Mouse (Mus musculus) lung, postnatal 0 days (tissue): ENCODE results near the gene Sgms1. TPM values are rescaled to one million over a fixed set of nuclear protein-coding genes. Genes with fewer than 3 reads are reported as not detected.
A peak's percentile ranks its signal among the peaks of the same experiment; 100 is the strongest.
"Not testable (repeated sequence)": the region's sequence is repeated elsewhere in the genome, so short reads cannot be mapped to it uniquely, and the experiment has no call there.

ENCODE experiments used
- ATAC-seq: fragments of 200-750 bp; cut with Nextera tagmentation; 2 replicates; pipeline ENCODE4 v1.8.0; 2017; ENCODE audit warnings: moderate library complexity
- DNase-seq: peaks from one replicate; pipeline ENCODE4 v3.0.0-alpha.2; 2016; ENCODE audit warnings: low spot score
- H3K27ac ChIP-seq: fragments of 300-500 bp; sonication (generic); 2 replicates; pipeline ENCODE4 v1.5.1; 2014; ENCODE audit warnings: antibody characterized with exemption, mild to moderate bottlenecking, low read length, mixed read lengths
- H3K27me3 ChIP-seq: fragments of 300-500 bp; sonication (generic); replicated peaks from 2 replicates; pipeline ENCODE4 v1.6.1; 2014; ENCODE audit warnings: low read length, mixed read lengths; ENCODE audit not compliant: insufficient read depth
- H3K36me3 ChIP-seq: fragments of 300-500 bp; sonication (generic); 2 replicates; pipeline ENCODE4 v1.6.1; 2014; ENCODE audit warnings: low read length, mixed read lengths; ENCODE audit not compliant: insufficient read depth
- H3K4me1 ChIP-seq: fragments of 300-500 bp; sonication (generic); 2 replicates; pipeline ENCODE4 v1.6.1; 2014; ENCODE audit warnings: antibody characterized with exemption, low read depth, low read length, mixed read lengths; ENCODE audit not compliant: insufficient read depth
- H3K4me2 ChIP-seq: fragments of 300-500 bp; sonication (generic); replicated peaks from 2 replicates; pipeline ENCODE4 v1.6.1; 2014; ENCODE audit warnings: low read depth, mild to moderate bottlenecking, low read length, moderate library complexity, mixed read lengths
- H3K4me3 ChIP-seq: fragments of 300-500 bp; sonication (generic); 2 replicates; pipeline ENCODE4 v1.5.1; 2014; ENCODE audit warnings: low read depth, low read length
- H3K9ac ChIP-seq: fragments of 300-500 bp; sonication (generic); replicated peaks from 2 replicates; pipeline ENCODE4 v1.6.1; 2014; ENCODE audit warnings: low read depth, mild to moderate bottlenecking
- H3K9me3 ChIP-seq: fragments of 300-500 bp; sonication (generic); 2 replicates; pipeline ENCODE4 v1.6.1; 2016; ENCODE audit warnings: low read length, mixed read lengths
- CTCF ChIP-seq: IDR thresholded peaks from 2 replicates; pipeline ENCODE4 v1.5.1; 2016; ENCODE audit warnings: antibody characterized with exemption, mild to moderate bottlenecking
- EP300 ChIP-seq: IDR thresholded peaks from 2 replicates; pipeline ENCODE4 v1.6.1; 2016; ENCODE audit warnings: antibody characterized with exemption, mild to moderate bottlenecking, control low read depth
- WGBS: fragments of 180-500 bp; shearing (Covaris S2); extraction: QIAGEN DNeasy Blood & Tissue Kit; methylation state at CpG from one replicate; pipeline ENCODE4 v1.1.7; 2014; 5-methylcytosine and 5-hydroxymethylcytosine counted together
- polyA plus RNA-seq: library from polyadenylated mRNA; unstranded; fragments of >200 nt; fragmentation: Nextera tagmentation; extraction: Ambion mirVana; gene quantifications from 2 replicates; pipeline ENCODE4 v1.2.1, GENCODE M21; 2015

Gene Sgms1
- polyA plus RNA-seq, 1 experiment from 2014 or later: 59.3 TPM

DNA sequence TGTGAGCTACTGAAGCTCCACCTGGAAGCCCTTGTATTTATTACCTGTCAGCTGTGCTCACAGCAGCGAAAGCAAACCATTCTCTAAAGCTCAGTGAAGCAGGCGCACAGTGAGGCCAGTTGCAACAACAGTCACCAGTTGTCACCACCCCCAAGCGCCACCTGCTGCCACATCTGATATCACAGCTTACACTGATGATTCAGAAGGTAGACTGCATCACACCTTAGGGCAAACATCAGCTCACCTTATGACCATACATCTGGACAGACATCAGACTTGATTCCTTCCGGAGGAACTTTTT lies 69.2 kb downstream of the Sgms1 start:
- peak; percentile 31 for ATAC-seq
- no peaks in the 10 kb centered on the region for H3K36me3 ChIP-seq

DNA sequence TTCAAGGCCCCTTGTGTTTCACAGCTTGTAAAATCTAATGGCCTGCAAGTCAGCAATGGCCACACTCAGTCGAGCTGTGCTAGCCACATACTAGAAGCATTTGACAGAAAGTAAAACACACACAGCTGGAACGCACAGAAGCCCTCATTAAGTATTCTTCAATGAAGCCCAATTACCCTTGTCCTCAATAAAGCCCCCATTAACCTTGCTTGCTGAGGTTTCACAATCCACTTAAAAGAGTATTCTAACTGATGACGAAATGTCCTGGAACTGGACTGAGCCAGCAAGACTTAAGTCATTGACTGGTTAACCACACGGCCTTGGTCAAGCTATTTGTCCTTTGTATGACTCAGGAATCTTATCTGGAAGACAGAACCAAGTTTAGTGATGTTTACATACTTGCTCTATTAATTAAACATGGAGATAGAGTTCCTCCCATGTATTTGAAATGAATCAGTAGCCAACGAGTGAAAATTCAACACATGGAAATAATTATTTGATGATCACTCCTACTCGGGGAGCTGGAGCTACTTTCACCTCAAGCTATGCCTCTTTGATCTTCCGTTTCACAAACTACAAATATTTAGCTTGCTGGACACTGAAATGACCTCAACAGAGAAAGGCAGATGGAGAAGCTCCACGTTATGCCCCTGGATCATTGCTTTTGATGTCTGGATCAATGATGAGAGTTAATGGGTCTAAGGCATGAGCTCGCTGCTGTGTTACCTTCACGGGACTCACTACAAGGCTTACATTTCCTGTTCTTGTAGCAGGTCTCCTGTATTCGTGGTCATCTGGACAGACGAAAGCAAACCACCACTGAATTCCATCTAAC lies 69.8 kb downstream of the Sgms1 start:
- Histone ChIP-seq H3K4me2 (no peak overlapping the region), H3K4me3 (no peak overlapping the region), H3K9ac (no peak overlapping the region), H3K27ac (peak overlapping the region; percentile 34), H3K27me3 (no peaks in the 10 kb centered on the region), H3K36me3 (no peaks in the 10 kb centered on the region), H3K9me3 (no peaks in the 10 kb centered on the region), H3K4me1 (no peaks in the 10 kb centered on the region; the same call in 1 of the 2 replicates)
- TF ChIP-seq CTCF: no peak
- peak; percentile 83 for TF ChIP-seq EP300
- peak; percentile 92 for DNase-seq
- 39% methylated on average over 12 of the region's 12 CpGs for WGBS
- ATAC-seq: peak; percentile 70

More for the DNA sequence above, 69.2 kb downstream of the Sgms1 start:
- H3K9me3 ChIP-seq: no peaks in the 10 kb centered on the region
- no peak overlapping the region for H3K9ac ChIP-seq
- H3K4me2 ChIP-seq: no peak overlapping the region
- 59% methylated on average over 4 of the region's 4 CpGs for WGBS
- DNase-seq: peak; percentile 72
- TF ChIP-seq EP300 (no peak), CTCF (peak; percentile 84)
- H3K27ac ChIP-seq: peak overlapping the region; percentile 34
- H3K4me3 ChIP-seq: no peak overlapping the region
- H3K27me3 ChIP-seq: no peaks in the 10 kb centered on the region
- H3K4me1 ChIP-seq: no peaks in the 10 kb centered on the region; the same call in 1 of the 2 replicates

DNA sequence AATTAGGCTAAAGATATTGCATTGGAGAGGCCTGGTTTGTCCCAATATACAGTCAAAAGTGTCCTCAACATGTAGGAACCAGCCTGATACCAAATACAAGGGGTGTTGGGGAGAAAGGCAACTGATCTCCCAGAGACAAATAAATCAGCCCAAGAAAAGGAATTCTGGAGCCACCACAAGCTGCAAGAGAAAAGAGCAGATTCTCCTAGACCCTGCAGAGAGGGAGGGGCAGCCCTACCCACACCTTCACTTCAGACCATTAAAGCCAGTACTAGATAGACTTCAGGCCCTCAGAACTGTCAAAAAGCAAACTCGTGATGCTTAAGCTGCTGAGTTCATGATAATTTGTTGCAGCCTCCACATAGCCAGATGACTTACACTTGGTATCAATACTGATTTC lies 70.5 kb downstream of the Sgms1 start:
- 63% methylated on average over 1 of the region's 1 CpGs for WGBS

DNA sequence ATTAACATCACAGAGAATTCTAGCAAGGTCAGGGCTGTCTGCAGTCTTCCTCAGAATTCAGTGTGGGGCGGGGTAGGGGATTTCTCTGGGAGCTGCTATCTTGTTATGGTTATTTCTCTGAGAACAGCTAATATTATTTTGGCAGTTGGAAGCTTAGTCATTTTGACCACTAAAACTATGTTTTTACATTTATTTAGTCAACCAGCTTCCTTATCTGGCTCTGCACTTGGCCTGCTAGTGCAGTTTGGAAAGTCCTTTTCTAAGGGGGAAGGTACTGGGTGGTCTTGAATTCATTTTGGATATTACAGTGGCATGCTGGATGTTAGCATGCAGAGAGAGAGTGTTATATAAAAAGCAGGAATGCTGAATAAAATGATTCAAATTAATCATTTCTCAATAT lies 72.2 kb downstream of the Sgms1 start:
- not testable (repeated sequence) for H3K27me3 ChIP-seq, DNase-seq, H3K36me3 ChIP-seq, H3K4me3 ChIP-seq, H3K9ac ChIP-seq, ATAC-seq, H3K27ac ChIP-seq, H3K9me3 ChIP-seq, H3K4me1 ChIP-seq, H3K4me2 ChIP-seq
- 100% methylated on average over 1 of the region's 1 CpGs for WGBS

More for the DNA sequence above, 70.5 kb downstream of the Sgms1 start:
- no peak overlapping the region for H3K4me2 ChIP-seq
- TF ChIP-seq EP300 (no peak), CTCF (no peak)
- no peaks in the 10 kb centered on the region for H3K27me3 ChIP-seq
- H3K9ac ChIP-seq: no peak overlapping the region
- DNase-seq: no peak
- 0 out of 2 replicates have a peak overlapping the region, but pooled peaks have one; percentile 4 for H3K27ac ChIP-seq
- H3K4me1 ChIP-seq: no peaks in the 10 kb centered on the region; the same call in 1 of the 2 replicates
- no peak for ATAC-seq
- H3K36me3 ChIP-seq: no peaks in the 10 kb centered on the region
- H3K4me3 ChIP-seq: no peak overlapping the region
- H3K9me3 ChIP-seq: no peaks in the 10 kb centered on the region

DNA sequence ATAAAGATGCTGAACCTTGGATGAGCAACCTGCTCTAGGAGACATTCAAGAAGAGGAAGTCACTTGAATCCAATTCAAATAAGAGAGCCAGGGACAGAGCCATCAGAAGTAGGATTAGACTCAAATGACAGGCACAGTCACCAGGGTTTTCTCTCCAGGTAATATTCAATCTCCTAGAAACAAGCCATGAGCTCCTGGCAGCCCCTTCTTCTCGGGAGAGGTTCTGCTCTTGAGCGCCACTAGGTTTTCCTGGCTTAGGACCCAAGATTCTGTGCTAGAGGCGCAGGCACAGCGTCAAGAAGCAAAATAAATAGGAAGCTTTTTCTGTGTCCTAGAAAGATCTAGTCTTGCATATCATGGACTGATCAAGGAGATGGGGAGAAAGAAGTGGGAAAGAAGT lies 76.2 kb downstream of the Sgms1 start:
- TF ChIP-seq EP300: no peak
- TF ChIP-seq CTCF: no peak
- no peaks in the 10 kb centered on the region for H3K27me3 ChIP-seq
- H3K9ac ChIP-seq: no peak overlapping the region
- no peak overlapping the region for H3K27ac ChIP-seq
- WGBS: 75% methylated on average over 4 of the region's 4 CpGs
- no peaks in the 10 kb centered on the region for H3K9me3 ChIP-seq
- H3K4me3 ChIP-seq: no peak overlapping the region
- H3K4me1 ChIP-seq: no peaks in the 10 kb centered on the region
- DNase-seq: no peak
- H3K4me2 ChIP-seq: no peak overlapping the region
- H3K36me3 ChIP-seq: no peaks in the 10 kb centered on the region
- no peak for ATAC-seq

DNA sequence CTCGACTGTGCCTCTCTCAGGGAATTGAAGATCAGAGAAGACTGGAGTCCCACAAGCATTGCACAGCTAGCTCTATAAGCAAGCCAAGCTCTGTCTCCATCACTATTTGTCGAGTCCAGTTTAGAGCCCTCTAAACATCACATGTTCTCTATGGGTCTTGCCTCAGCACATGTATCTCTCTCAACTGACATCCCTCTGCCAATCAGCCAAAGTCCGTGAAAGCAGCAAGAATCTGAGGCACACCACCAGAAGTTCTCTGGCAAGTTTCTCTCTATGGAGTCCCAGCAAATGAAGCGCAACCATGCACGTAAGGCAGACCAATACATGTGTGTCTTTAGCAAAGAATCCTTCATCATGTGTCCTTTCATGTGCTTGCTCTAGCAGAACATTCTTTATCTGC lies 77.8 kb downstream of the Sgms1 start:
- H3K4me2 ChIP-seq: no peak overlapping the region
- no peak for ATAC-seq
- H3K4me3 ChIP-seq: no peak overlapping the region
- H3K27ac ChIP-seq: no peak overlapping the region
- no peaks in the 10 kb centered on the region for H3K27me3 ChIP-seq
- H3K9ac ChIP-seq: no peak overlapping the region
- no peaks in the 10 kb centered on the region for H3K4me1 ChIP-seq
- TF ChIP-seq CTCF (no peak), EP300 (no peak)
- no peaks in the 10 kb centered on the region for H3K9me3 ChIP-seq
- H3K36me3 ChIP-seq: no peaks in the 10 kb centered on the region
- no peak for DNase-seq
- WGBS: 89% methylated on average over 5 of the region's 5 CpGs
